Mouse (Mus musculus): ENCODE results near the gene Ssr4.

The Ssr4 gene

GRCm38 (mm10) chrX:73805814-73806213 is 19.0 kb downstream of the Ssr4 start:
- no peak for DNase-seq (ENCODE audit: extremely low spot score, low read depth, low spot score)

- DNase-seq (ENCODE audit: extremely low spot score, low read depth, low spot score), result no peak
Measured at GRCm38 (mm10) chrX:73815072-73815471, 28.2 kb downstream of the Ssr4 start.

- DNase-seq (ENCODE audit: extremely low spot score, low read depth, low spot score), result no peak
Measured at GRCm38 (mm10) chrX:73816596-73817314, 29.9 kb downstream of the Ssr4 start.

GRCm38 (mm10) chrX:73823747-73824146 is 36.9 kb downstream of the Ssr4 start:
- DNase-seq (ENCODE audit: extremely low spot score, low read depth, low spot score), result no peak

- no peak for DNase-seq (ENCODE audit: extremely low spot score, low read depth, low spot score)
Measured at GRCm38 (mm10) chrX:73824185-73825151, 37.6 kb downstream of the Ssr4 start, which contains the start of gene Pdzd4. TSS of gene Pdzd4 (minus strand) at chrX:73824969.

GRCm38 (mm10) chrX:73835731-73836130 is 48.9 kb downstream of the Ssr4 start:
- DNase-seq (ENCODE audit: extremely low spot score, low read depth, low spot score), result no peak

GRCm38 (mm10) chrX:73836691-73837090 is 49.9 kb downstream of the Ssr4 start:
- no peak for DNase-seq (ENCODE audit: extremely low spot score, low read depth, low spot score)
